Mouse (Mus musculus) spleen, adult 12 weeks (tissue): ENCODE measurements around the gene Adgrb3.

Experiments used
- DNase-seq: peaks from one replicate; pipeline ENCODE4 v3.0.0; 2022; ENCODE audit warnings: low spot score

The Adgrb3 gene

DNA sequence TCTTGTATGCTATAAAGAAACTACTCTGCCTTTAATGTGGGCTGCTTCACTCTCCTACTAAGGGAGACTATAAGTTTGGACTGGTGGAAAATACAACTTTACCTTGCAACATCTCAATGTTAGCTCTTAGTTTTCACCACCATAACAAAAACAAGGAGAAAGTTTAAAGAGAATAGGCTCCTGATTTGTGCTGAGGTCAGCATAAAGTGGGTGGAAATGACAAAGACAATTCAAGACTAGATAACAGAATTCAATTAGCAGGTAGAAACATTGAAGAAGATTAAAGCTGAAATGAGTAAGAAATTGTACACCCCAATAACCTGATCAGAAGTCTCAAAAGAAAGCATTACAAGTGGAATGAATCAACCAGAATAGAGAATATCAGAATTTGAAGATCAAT, 578.9 kb downstream of the Adgrb3 start:
- DNase-seq: no peak

- DNase-seq: no peak
Observed at GRCm38 (mm10) chr1:25242436-25242835, 587.1 kb downstream of the Adgrb3 start.

DNA sequence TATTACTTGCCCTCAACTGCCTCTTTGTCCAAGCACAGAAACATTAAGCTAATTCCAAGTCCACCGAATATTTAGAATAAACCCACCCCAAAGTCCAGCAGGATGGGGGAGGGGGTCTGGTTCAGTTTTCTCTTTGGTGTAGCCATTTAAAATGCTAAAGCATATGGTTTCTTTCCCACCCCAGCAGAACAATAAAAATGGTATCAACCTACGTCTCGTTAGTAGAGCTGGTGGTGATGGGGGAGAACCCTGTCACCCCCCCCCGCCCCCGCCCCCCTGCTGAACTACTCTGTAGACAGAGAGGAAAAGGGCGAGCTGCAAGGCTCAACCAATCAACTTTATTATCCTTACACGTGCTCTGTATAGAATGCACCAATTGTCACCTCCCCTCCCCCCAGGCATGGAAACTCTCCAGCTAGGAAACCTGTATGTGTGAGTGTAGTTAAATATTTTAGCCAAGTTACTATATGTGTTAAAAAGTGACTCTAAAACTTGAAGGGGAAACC, 600.2 kb downstream of the Adgrb3 start:
- no peak for DNase-seq

GRCm38 (mm10) chr1:25228381-25229244, 600.9 kb downstream of the Adgrb3 start:
- DNase-seq: no peak

- no peak for DNase-seq
Observed at GRCm38 (mm10) chr1:25227880-25228279, 601.6 kb downstream of the Adgrb3 start.

- no peak for DNase-seq
Observed at GRCm38 (mm10) chr1:25204636-25205035, 624.9 kb downstream of the Adgrb3 start.

DNA sequence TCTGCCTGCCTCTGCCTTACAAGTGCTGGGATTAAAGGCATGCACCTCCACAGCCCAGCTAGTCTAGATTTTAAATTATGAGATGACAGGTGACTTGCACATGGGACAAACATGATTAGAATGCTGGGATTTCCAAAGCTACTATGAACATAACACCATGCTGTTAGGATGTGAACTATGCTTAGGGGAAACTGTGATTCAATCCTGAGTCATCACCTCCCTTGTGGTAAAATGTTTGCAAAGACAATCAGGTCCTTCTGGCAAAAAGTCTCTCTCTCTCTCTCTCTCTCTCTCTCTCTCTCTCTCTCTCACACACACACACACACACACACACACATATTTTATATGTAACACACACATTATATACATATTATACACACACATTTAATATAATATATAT, 630.1 kb downstream of the Adgrb3 start:
- DNase-seq: no peak

DNA sequence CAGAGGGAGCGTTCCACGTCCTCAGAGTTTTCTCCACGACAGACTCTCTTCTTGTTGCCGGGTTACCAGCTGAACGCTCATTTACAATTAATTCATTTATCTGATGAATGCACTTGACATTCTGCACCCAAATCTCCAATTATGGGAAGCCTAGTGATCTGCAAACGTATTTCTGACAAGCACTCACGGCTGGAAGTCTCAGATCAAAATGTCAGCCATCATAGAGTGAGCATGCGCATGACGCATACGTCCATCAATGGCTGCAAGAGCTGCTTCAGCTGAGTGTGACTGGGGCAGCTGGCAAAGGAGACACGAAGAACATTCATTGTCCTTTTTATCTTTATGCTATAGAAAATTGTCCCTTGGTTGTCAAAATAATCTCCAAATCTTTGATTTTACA, 637.5 kb downstream of the Adgrb3 start:
- DNase-seq: no peak

DNA sequence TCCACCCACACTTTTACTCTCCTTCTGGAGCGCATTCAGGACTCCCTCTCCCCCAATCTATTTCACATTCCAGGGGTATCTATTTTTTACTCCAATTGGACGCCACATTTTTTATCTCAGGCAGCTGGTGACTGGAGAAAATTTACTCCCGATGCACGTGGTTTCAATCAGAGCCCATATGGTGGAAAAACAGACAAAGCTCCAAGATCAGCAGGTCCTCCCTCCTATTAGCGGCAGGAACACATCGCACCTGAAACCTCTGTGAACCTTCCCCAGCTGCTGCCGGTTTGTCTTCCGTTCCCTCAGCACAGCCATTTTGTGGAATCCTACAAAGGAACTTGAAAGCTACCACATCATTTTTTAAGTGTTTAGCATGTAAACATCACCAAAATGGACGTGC, 640.2 kb downstream of the Adgrb3 start:
- DNase-seq: no peak

DNA sequence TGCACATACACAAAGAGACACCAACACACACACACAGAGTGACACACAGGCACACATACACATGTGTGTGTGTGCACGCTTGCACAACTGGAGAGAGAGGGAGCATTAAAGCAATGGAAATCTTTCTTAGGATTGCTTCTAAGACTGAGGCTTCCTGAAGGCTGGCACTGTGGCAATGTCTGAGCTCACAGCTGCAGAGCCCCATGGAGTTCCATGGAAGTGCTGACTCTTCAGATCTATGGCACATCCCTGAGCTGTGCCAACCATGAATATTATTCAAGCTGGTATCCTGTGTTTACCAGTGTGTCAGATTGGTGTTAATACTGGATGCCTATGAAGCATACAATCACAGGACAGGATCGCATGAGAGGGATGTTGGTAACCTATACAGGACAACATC, 643.6 kb downstream of the Adgrb3 start:
- no peak for DNase-seq

DNA sequence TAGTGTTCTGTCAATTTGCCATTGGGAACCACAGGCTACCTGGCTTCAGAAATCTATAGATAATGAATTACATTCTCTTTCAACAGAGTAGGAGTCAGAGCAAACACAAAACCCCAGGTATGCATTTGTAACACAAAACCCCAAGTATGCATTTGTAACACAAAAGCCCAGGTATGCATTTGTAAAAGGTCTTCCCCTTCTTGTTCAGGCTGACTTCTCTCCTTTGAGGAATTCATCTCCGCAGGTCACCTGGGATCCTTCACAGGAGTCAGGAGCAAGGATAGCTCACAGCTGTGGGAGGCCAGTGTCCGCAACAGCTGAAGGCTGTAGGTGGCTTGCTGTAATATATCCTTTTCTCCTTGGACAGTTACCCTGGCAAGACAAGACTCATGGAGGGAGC, 647.6 kb downstream of the Adgrb3 start:
- DNase-seq: no peak

DNA sequence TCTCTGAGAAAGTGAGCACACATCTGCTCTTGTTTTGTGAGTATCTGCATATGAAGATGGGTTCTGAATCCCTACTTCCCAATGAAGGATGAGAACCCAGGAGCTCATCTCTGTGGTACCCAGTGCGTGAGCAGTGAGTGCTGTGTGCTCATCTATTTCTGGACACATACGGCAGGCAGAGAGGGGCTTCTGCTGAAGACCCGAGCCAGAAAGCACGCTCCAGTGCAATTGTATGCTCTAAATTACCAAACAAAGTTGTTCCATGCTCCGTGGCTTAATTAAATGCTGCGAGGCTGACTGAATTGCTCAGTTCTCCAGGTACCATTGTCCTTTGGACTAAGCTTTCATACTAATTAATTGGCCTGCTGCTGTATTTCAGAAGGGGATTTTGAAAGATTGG, 648.9 kb downstream of the Adgrb3 start:
- no peak for DNase-seq

GRCm38 (mm10) chr1:25179860-25180582, 649.5 kb downstream of the Adgrb3 start:
- no peak for DNase-seq

- no peak for DNase-seq
Observed at GRCm38 (mm10) chr1:25178347-25179130, 651.0 kb downstream of the Adgrb3 start.

DNA sequence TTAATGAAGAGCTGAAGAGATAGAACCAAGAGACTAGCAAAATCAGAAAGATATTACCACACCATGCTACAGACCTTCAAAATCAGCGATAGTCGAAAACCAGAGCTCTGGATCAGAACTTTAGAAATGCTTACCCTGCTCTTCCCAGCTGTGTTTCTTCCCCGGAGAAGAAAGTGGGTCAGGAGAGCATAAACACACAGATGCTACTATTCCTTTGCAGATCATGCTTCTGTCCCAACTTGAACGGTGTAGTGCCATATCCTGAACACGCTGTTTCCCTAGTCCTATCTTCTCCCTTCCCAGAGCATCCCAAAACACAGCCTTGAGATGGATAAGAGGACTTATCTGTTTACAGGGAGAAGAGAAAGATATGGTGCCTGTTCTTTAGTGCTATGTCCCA, 662.4 kb downstream of the Adgrb3 start:
- no peak for DNase-seq

DNA sequence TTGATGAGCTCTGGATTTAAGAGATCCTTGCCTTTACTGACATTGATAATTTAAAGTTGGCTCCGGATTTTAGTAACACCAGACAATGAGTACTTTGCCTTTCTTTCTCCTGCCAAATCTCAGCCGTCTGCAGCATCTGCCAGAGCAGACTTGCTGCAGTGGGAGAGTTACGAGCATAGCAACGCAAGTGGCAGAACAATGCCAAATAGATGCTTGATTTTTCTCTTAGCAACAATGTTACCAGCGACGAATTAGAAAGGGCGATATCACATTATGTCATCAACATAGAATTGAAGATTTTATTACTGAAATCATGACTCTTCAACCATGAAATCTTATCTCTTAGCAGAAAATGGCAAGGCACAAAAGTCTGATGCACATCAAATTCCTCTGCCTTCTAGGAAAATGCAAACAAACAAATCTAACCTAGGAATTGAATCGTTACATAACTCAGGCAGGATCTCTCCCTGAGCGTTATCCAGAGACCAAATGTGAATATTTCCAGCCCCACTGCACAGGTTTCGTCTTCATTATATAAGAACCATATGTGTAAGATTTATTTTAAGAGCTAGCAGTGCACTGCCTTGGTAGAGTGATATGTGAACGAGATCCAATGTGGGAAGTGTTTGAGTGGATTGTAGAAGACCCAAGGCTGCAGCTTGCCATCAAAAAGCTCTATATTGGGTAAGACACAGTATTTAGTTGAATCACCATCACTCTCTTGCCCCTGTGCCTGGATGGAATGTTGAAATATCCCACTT, 663.3 kb downstream of the Adgrb3 start:
- no peak for DNase-seq

DNA sequence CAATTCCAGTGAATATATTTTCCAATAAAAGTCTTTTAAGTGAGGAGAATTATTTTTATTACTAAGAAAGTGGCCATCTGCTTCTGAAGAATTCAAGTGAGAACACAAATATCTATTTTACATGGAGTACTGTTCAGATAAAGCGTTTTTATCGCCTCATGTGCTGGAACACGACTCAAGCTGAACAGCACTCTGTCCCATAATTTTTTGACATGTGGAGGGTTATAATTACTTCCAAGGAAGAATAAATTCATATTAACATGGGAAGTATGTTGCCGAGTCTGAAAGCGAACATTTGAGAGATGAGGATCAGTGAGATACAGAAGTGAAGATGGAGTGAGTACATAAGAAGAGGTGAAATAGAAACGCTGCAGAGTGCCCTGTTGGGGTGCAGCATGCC, 665.9 kb downstream of the Adgrb3 start:
- DNase-seq: no peak

DNA sequence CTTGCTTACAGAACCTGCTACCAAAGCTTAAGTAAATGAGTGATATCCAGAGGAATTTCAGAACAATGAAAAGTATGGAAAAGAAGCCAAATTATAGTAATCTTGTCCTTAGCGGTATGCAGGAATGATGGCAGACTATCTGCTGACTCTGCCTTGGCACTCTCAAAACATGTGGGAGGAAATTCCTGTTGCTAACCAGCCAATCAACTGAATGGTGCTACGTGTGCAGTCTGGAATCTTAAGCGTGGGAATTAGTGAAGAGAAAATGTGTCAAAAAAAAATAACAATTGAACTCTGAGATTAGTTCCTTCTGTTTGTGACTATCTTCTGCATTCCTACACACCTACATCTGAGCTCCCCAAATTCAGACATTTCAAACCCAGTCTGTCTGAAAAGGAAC, 683.3 kb downstream of the Adgrb3 start:
- no peak for DNase-seq

- no peak for DNase-seq
Observed at GRCm38 (mm10) chr1:25132150-25132824, 697.2 kb downstream of the Adgrb3 start.

DNA sequence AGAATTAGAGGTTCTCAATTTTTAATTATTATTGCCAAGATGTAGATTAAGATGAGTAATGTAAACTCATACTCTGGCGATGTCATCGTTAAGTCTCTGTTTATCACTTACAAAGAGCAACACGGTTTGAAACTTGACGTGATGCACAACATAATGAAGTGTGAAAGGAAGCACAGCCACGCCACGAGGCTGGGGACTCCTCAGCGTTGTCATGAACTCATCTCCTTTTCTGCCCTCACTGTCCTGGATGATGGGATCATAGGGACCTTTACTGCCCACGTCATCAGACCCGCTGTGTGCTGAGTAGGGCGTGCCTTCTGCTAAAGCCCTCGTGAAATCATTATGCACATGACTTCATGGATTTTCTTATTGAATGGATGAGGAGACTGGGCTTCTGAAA, 714.0 kb downstream of the Adgrb3 start:
- no peak for DNase-seq

GRCm38 (mm10) chr1:25107500-25108101, 721.9 kb downstream of the Adgrb3 start:
- no peak for DNase-seq
